Mouse (Mus musculus): Measurements from ENCODE around the gene Tnfsf14. TPM values are rescaled to one million over a fixed set of nuclear protein-coding genes. Genes with fewer than 3 reads are reported as not detected.

The Tnfsf14 gene
- polyA plus RNA-seq, 1 experiment from 2014 or later: 0.58 TPM

DNA sequence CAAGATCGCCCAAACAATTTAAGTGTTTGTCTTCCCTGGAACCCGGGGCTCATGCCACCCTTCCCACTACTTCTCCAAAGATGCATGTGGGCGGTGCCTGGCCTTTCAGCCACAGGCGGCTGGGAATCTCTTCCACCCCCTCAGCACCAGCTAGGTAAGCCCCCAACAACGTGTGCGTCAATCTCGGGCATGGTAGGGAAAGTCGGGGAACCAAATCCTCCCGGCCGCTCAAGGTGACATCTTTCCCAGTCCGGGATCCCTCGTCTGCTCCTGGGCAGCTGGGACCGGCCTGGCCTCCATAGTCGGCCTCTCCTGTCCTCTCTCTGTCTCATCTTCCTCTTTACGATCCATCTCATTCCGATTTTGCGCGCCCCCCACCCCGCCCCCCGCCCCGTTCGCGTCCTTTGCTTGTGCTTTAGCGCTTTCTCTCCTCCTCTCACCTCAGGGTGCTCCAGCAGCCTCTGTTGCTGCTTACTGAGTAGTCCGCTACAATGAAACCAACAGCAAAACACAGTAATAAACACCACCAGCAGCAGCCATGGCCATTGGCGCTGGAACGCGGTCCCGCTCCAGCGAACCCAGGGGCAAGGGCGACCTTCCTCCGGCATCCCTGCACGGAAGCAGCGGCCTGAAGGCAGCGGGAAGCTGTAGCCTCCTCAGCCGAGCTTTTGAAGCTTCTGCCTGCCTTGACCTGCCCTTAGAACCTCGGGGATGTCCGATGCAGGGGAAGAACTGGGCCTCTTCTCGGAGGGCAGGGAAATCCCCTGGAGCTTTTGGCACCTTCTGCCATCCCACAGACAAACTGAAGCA, 44.8 kb downstream of the Tnfsf14 start, which contains the start of gene Cd70:
Cd70 (minus strand) TSS at position 784 of the 810 bp plus-strand sequence.
- H3K27me3 ChIP-seq (ENCODE audit: control insufficient read depth, insufficient read depth, low read length): peaks cover 45% of the 10 kb centered on the region
- H3K36me3 ChIP-seq (ENCODE audit: control insufficient read depth, insufficient read depth): no peaks in the 10 kb centered on the region
- H3K9me3 ChIP-seq (replicated peaks; ENCODE audit: control insufficient read depth, low read length): peaks cover 8% of the 10 kb centered on the region
- H3K4me2 ChIP-seq (ENCODE audit: low read depth, low read length): peak within 1 kb of the TSS; percentile 58
- H3K4me3 ChIP-seq (ENCODE audit: low read length): peak within 1 kb of the TSS; percentile 32
- no peak within 1 kb of the TSS for H3K27ac ChIP-seq (ENCODE audit: low read length)
- ATAC-seq (replicated peaks; ENCODE audit: extremely low read depth, insufficient read depth, low FRiP score): no peak
- H3K9ac ChIP-seq (ENCODE audit: low read length): no peak within 1 kb of the TSS
- WGBS: 3% methylated on average over 39 of the region's 39 CpGs
- H3K4me1 ChIP-seq (ENCODE audit: control insufficient read depth, insufficient read depth, low read length): no peaks in the 10 kb centered on the region; the same call in 1 of the 2 replicates

GRCm38 (mm10) chr17:57148343-57148742, 45.6 kb downstream of the Tnfsf14 start:
- H3K4me3 ChIP-seq (ENCODE audit: low read length): no peak overlapping the region
- 67% methylated on average over 4 of the region's 4 CpGs for WGBS
- H3K27ac ChIP-seq (ENCODE audit: low read length): no peak overlapping the region
- H3K36me3 ChIP-seq (ENCODE audit: control insufficient read depth, insufficient read depth): no peaks in the 10 kb centered on the region
- no peak overlapping the region for H3K9ac ChIP-seq (ENCODE audit: low read length)
- peaks cover 45% of the 10 kb centered on the region for H3K27me3 ChIP-seq (ENCODE audit: control insufficient read depth, insufficient read depth, low read length)
- ATAC-seq (replicated peaks; ENCODE audit: extremely low read depth, insufficient read depth, low FRiP score): no peak
- peaks cover 8% of the 10 kb centered on the region for H3K9me3 ChIP-seq (replicated peaks; ENCODE audit: control insufficient read depth, low read length)
- H3K4me1 ChIP-seq (ENCODE audit: control insufficient read depth, insufficient read depth, low read length): no peaks in the 10 kb centered on the region; the same call in 1 of the 2 replicates
- H3K4me2 ChIP-seq (ENCODE audit: low read depth, low read length): no peak overlapping the region

DNA sequence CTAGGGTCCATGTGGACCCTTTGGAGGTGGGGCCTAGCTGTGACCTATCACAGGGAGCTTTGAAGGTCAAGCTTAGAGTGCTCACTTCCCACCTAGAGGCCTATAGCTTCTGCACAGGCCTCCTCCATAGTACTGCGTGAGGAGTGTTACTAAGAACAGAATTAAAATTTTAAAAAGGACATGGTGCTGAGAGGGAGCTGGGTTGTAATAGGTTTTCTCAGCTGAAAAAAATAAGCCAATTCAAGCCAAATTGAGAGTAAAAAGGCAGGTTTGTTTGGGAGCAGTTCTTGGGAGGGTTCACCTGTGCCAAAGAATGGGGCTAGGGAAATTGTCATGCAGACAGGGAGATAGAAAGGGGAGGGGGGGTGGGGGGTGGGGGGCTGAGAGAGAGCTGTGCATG, 48.9 kb downstream of the Tnfsf14 start:
- no peak overlapping the region for H3K4me2 ChIP-seq (ENCODE audit: low read depth, low read length)
- no peaks in the 10 kb centered on the region for H3K9me3 ChIP-seq (replicated peaks; ENCODE audit: control insufficient read depth, low read length)
- no peak overlapping the region for H3K27ac ChIP-seq (ENCODE audit: low read length)
- WGBS: 62% methylated on average over 1 of the region's 1 CpGs
- no peak overlapping the region for H3K9ac ChIP-seq (ENCODE audit: low read length)
- H3K27me3 ChIP-seq (ENCODE audit: control insufficient read depth, insufficient read depth, low read length): peaks cover 39% of the 10 kb centered on the region
- no peak for ATAC-seq (replicated peaks; ENCODE audit: extremely low read depth, insufficient read depth, low FRiP score)
- H3K4me3 ChIP-seq (ENCODE audit: low read length): no peak overlapping the region
- H3K36me3 ChIP-seq (ENCODE audit: control insufficient read depth, insufficient read depth): no peaks in the 10 kb centered on the region
- H3K4me1 ChIP-seq (ENCODE audit: control insufficient read depth, insufficient read depth, low read length): no peaks in the 10 kb centered on the region; the same call in 1 of the 2 replicates

DNA sequence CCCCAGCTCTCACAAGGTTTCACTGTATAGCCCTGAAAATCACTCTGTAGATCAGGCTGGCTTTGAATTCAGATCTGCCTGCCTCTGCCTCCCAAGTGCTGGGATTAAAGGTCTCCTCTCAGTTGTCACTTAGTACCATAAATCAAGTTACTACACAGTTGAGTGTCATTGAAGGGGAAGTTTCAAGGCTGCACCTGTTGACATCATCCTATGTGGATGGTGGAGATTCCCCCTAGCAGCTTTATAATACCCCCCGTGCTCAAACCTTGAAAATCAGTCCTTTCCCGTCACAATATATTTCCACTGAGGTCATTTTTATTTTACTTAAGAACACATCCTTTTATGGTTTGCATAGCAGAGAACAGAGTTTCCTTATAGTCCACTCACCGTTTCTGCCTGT, 50.3 kb downstream of the Tnfsf14 start:
- H3K27ac ChIP-seq (ENCODE audit: low read length): no peak overlapping the region
- H3K9ac ChIP-seq (ENCODE audit: low read length): no peak overlapping the region
- no peak overlapping the region for H3K4me2 ChIP-seq (ENCODE audit: low read depth, low read length)
- no peak overlapping the region for H3K4me3 ChIP-seq (ENCODE audit: low read length)
- H3K27me3 ChIP-seq (ENCODE audit: control insufficient read depth, insufficient read depth, low read length): peaks cover 25% of the 10 kb centered on the region
- WGBS: 65% methylated on average over 3 of the region's 3 CpGs
- H3K4me1 ChIP-seq (ENCODE audit: control insufficient read depth, insufficient read depth, low read length): no peaks in the 10 kb centered on the region
- H3K9me3 ChIP-seq (replicated peaks; ENCODE audit: control insufficient read depth, low read length): no peaks in the 10 kb centered on the region
- H3K36me3 ChIP-seq (ENCODE audit: control insufficient read depth, insufficient read depth): no peaks in the 10 kb centered on the region
- no peak for ATAC-seq (replicated peaks; ENCODE audit: extremely low read depth, insufficient read depth, low FRiP score)

DNA sequence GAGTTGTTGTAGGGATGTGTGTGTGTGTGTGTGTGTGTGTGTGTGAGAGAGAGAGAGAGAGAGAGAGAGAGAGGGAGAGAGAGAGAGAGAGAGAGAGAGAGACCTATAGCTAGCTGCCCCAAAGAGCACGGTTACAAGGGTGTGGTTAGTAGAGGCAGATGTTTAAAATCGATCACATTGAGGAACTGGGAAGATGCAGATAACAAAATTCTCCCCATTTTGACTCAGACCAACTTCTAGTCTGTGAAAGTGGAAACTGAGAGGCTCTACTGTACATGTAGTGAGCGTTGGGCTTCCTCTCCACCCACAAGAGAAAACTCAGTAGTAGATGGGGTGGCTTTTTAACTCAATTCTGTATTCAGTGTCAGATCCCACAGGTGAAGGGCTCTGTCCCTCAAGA, 54.3 kb downstream of the Tnfsf14 start:
- no peak overlapping the region for H3K27ac ChIP-seq (ENCODE audit: low read length)
- ATAC-seq (replicated peaks; ENCODE audit: extremely low read depth, insufficient read depth, low FRiP score): no peak
- no peaks in the 10 kb centered on the region for H3K27me3 ChIP-seq (ENCODE audit: control insufficient read depth, insufficient read depth, low read length)
- no peak overlapping the region for H3K9ac ChIP-seq (ENCODE audit: low read length)
- no peaks in the 10 kb centered on the region for H3K36me3 ChIP-seq (ENCODE audit: control insufficient read depth, insufficient read depth)
- WGBS: 78% methylated on average over 3 of the region's 3 CpGs
- no peak overlapping the region for H3K4me3 ChIP-seq (ENCODE audit: low read length)
- H3K9me3 ChIP-seq (replicated peaks; ENCODE audit: control insufficient read depth, low read length): no peaks in the 10 kb centered on the region
- H3K4me2 ChIP-seq (ENCODE audit: low read depth, low read length): no peak overlapping the region
- no peaks in the 10 kb centered on the region for H3K4me1 ChIP-seq (ENCODE audit: control insufficient read depth, insufficient read depth, low read length)

Small RNAs within 50 kb of the gene (microRNA-seq; reads per million reads assigned to microRNA genes)
- not detected for gene Mir6978

Other genes starting within 250 kb of the Tnfsf14 start
- gene Acer1, start 212.1 kb downstream of the Tnfsf14 start, polyA plus RNA-seq (2015; fragmentation: Nextera tagmentation; extraction: Ambion mirVana): 0.05 TPM in 1 of 2 replicates, not detected in the other
- 117 and 129 TPM in 2 replicates for gene Clpp, start 203.9 kb downstream of the Tnfsf14 start, polyA plus RNA-seq (2015; fragmentation: Nextera tagmentation; extraction: Ambion mirVana)
- 56.4 and 59.6 TPM in 2 replicates for gene Alkbh7, start 196.8 kb downstream of the Tnfsf14 start, polyA plus RNA-seq (2015; fragmentation: Nextera tagmentation; extraction: Ambion mirVana)
- 0.34 TPM in 1 of 2 replicates, not detected in the other for gene Pspn, start 194.2 kb downstream of the Tnfsf14 start, polyA plus RNA-seq (2015; fragmentation: Nextera tagmentation; extraction: Ambion mirVana)
- 44.1 and 45.6 TPM in 2 replicates for gene Gtf2f1, start 182.9 kb downstream of the Tnfsf14 start, polyA plus RNA-seq (2015; fragmentation: Nextera tagmentation; extraction: Ambion mirVana)
- 0.32 and 0.41 TPM in 2 replicates for gene Gm17949, start 182.7 kb downstream of the Tnfsf14 start, polyA plus RNA-seq (2015; fragmentation: Nextera tagmentation; extraction: Ambion mirVana)
- 16.5 and 22.8 TPM in 2 replicates for gene Khsrp, start 162.7 kb downstream of the Tnfsf14 start, polyA plus RNA-seq (2015; fragmentation: Nextera tagmentation; extraction: Ambion mirVana)
- gene Slc25a41, start 152.5 kb downstream of the Tnfsf14 start, polyA plus RNA-seq (2015; fragmentation: Nextera tagmentation; extraction: Ambion mirVana): not detected in 2 replicates
- 1.1 and 4.8 TPM in 2 replicates for gene Crb3, start 135.1 kb downstream of the Tnfsf14 start, polyA plus RNA-seq (2015; fragmentation: Nextera tagmentation; extraction: Ambion mirVana)
- 14.7 and 17.0 TPM in 2 replicates for gene Slc25a23, start 134.3 kb downstream of the Tnfsf14 start, polyA plus RNA-seq (2015; fragmentation: Nextera tagmentation; extraction: Ambion mirVana)
- 2.2 and 4.1 TPM in 2 replicates for gene Dennd1c, start 115.7 kb downstream of the Tnfsf14 start, polyA plus RNA-seq (2015; fragmentation: Nextera tagmentation; extraction: Ambion mirVana)
- gene Tubb4a, start 106.4 kb downstream of the Tnfsf14 start, polyA plus RNA-seq (2015; fragmentation: Nextera tagmentation; extraction: Ambion mirVana): 5.7 and 6.9 TPM in 2 replicates
- 3.3 and 3.4 TPM in 2 replicates for gene Tnfsf9, start 88.9 kb downstream of the Tnfsf14 start, polyA plus RNA-seq (2015; fragmentation: Nextera tagmentation; extraction: Ambion mirVana)
- gene Cd70, start 44.4 kb downstream of the Tnfsf14 start, polyA plus RNA-seq (2015; fragmentation: Nextera tagmentation; extraction: Ambion mirVana): 0.17 and 0.75 TPM in 2 replicates
- 3.5 and 6.3 TPM in 2 replicates for gene C3, start 34.0 kb upstream of the Tnfsf14 start, polyA plus RNA-seq (2015; fragmentation: Nextera tagmentation; extraction: Ambion mirVana)
- 28.9 and 30.3 TPM in 2 replicates for gene Gpr108, start 54.3 kb upstream of the Tnfsf14 start, polyA plus RNA-seq (2015; fragmentation: Nextera tagmentation; extraction: Ambion mirVana)
- gene Trip10, start 55.3 kb upstream of the Tnfsf14 start, polyA plus RNA-seq (2015; fragmentation: Nextera tagmentation; extraction: Ambion mirVana): 47.8 TPM in 2 replicates
- gene Vav1, start 84.9 kb upstream of the Tnfsf14 start, polyA plus RNA-seq (2015; fragmentation: Nextera tagmentation; extraction: Ambion mirVana): 6.6 and 13.5 TPM in 2 replicates
- gene Adgre1, start 164.5 kb upstream of the Tnfsf14 start, polyA plus RNA-seq (2015; fragmentation: Nextera tagmentation; extraction: Ambion mirVana): 3.6 and 4.8 TPM in 2 replicates